Mouse (Mus musculus): ENCODE data around the gene Dnase2a. TPM values are rescaled to one million over a fixed set of nuclear protein-coding genes. Genes with fewer than 3 reads are reported as not detected.

The Dnase2a gene
- polyA plus RNA-seq, 1 experiment: 23.8 TPM

DNA sequence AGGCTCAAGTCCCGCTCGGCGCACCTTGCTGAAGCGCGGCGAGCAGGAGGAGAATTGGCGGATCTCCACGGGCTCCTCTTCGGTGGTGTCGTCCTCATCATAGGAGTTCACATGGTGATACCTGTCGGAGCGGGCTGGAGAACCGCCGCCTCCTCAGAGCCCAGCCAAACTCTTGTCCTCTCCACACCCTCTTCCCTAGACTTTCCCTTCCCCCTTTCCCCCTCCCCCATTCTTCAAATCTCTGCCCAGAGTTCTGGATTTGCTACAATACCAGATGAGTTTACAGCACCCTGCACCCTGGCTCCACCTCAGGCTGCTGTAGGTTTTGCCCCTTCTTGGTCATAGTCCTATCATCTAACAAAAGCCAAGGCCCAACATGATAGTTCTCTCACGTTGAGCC is 10.3 kb downstream of the Dnase2a start:
- H3K36me3 ChIP-seq (ENCODE audit: control insufficient read depth, insufficient read depth, low read length): no peaks in the 10 kb centered on the region
- peaks cover 1% of the 10 kb centered on the region for H3K4me1 ChIP-seq (replicated peaks; ENCODE audit: control insufficient read depth, insufficient read depth, low read length)
- H3K27ac ChIP-seq (ENCODE audit: control insufficient read depth, insufficient read depth, low read length): no peak overlapping the region
- WGBS: 97% methylated on average over 15 of the region's 15 CpGs
- no peaks in the 10 kb centered on the region; the same call in 1 of the 2 replicates for H3K27me3 ChIP-seq (ENCODE audit: control insufficient read depth, insufficient read depth, low read length)
- TF ChIP-seq CTCF (IDR thresholded peaks at IDR 0.05; ENCODE audit: borderline replicate concordance, control insufficient read depth, extremely low read depth, insufficient read depth, low read length, poor library complexity): no peak
- no peak for TF ChIP-seq POLR2A (IDR thresholded peaks at IDR 0.05; ENCODE audit: control insufficient read depth, extremely low read depth, insufficient read depth, low read length, poor library complexity)
- H3K4me3 ChIP-seq (ENCODE audit: control insufficient read depth, insufficient read depth, low read length): no peak overlapping the region
- DNase-seq: no peak

GRCm38 (mm10) chr8:84921596-84921995 is 13.2 kb downstream of the Dnase2a start:
- H3K27ac ChIP-seq (ENCODE audit: control insufficient read depth, insufficient read depth, low read length): no peak overlapping the region
- no peaks in the 10 kb centered on the region; the same call in 1 of the 2 replicates for H3K27me3 ChIP-seq (ENCODE audit: control insufficient read depth, insufficient read depth, low read length)
- 0 out of 2 replicates have a peak, but pooled peaks cover 2% of the 10 kb centered on the region for H3K4me1 ChIP-seq (replicated peaks; ENCODE audit: control insufficient read depth, insufficient read depth, low read length)
- WGBS: 96% methylated on average over 2 of the region's 2 CpGs
- H3K36me3 ChIP-seq (ENCODE audit: control insufficient read depth, insufficient read depth, low read length): no peaks in the 10 kb centered on the region
- TF ChIP-seq POLR2A (IDR thresholded peaks at IDR 0.05; ENCODE audit: control insufficient read depth, extremely low read depth, insufficient read depth, low read length, poor library complexity) (no peak), CTCF (IDR thresholded peaks at IDR 0.05; ENCODE audit: borderline replicate concordance, control insufficient read depth, extremely low read depth, insufficient read depth, low read length, poor library complexity) (no peak)
- no peak for DNase-seq
- no peak overlapping the region for H3K4me3 ChIP-seq (ENCODE audit: control insufficient read depth, insufficient read depth, low read length)

DNA sequence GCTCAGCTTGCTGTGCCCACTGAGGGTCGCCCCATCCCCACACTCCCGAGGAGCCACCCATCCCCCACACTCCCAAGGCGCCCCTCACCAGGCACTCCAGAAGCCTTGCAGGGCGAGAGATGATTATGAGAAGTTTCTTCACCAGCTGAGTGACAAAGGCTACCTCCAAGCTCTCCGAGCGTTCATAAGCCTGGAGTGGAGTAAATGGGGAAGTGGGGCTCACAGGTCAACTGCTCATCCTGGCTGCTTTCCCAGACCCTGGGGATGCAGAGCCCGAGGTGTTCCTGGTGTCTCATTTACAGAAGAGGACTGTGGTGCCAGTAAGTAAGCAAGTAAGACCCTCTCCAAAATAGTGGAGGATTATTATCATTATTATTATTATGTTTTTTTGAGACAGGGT is 17.2 kb downstream of the Dnase2a start:
- DNase-seq: no peak
- Histone ChIP-seq H3K4me1 (replicated peaks; ENCODE audit: control insufficient read depth, insufficient read depth, low read length) (0 out of 2 replicates have a peak, but pooled peaks cover 2% of the 10 kb centered on the region), H3K36me3 (ENCODE audit: control insufficient read depth, insufficient read depth, low read length) (no peaks in the 10 kb centered on the region), H3K27me3 (ENCODE audit: control insufficient read depth, insufficient read depth, low read length) (peaks cover 3% of the 10 kb centered on the region; the same call in 1 of the 2 replicates), H3K27ac (ENCODE audit: control insufficient read depth, insufficient read depth, low read length) (no peak overlapping the region), H3K4me3 (ENCODE audit: control insufficient read depth, insufficient read depth, low read length) (no peak overlapping the region)
- TF ChIP-seq CTCF (IDR thresholded peaks at IDR 0.05; ENCODE audit: borderline replicate concordance, control insufficient read depth, extremely low read depth, insufficient read depth, low read length, poor library complexity) (no peak), POLR2A (IDR thresholded peaks at IDR 0.05; ENCODE audit: control insufficient read depth, extremely low read depth, insufficient read depth, low read length, poor library complexity) (no peak)
- WGBS: 44% methylated on average over 7 of the region's 7 CpGs

DNA sequence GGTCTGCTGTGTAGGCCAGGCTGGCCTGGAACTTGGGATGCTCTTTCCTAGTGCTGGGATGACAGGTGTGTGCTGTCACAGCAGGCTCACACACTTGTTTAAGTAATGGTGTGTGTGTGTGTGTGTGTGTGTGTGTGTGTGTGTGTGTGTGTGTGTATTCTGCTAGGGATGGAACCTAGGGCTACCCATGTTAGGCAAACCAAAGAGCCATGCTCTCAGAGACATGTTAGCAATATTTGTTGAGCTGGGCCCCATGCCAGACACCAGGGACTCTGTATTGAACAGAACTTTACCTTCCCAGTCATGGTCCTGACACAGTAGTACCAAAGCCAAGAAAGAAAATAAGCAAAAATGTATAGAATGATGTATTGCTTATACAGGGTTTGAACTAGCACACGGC is 19.2 kb downstream of the Dnase2a start:
- H3K36me3 ChIP-seq (ENCODE audit: control insufficient read depth, insufficient read depth, low read length): no peaks in the 10 kb centered on the region
- DNase-seq: no peak
- no peak for TF ChIP-seq CTCF (IDR thresholded peaks at IDR 0.05; ENCODE audit: borderline replicate concordance, control insufficient read depth, extremely low read depth, insufficient read depth, low read length, poor library complexity)
- no peak for TF ChIP-seq POLR2A (IDR thresholded peaks at IDR 0.05; ENCODE audit: control insufficient read depth, extremely low read depth, insufficient read depth, low read length, poor library complexity)
- H3K4me3 ChIP-seq (ENCODE audit: control insufficient read depth, insufficient read depth, low read length): no peak overlapping the region
- 74% methylated on average over 1 of the region's 1 CpGs for WGBS
- H3K27me3 ChIP-seq (ENCODE audit: control insufficient read depth, insufficient read depth, low read length): peaks cover 3% of the 10 kb centered on the region; the same call in 1 of the 2 replicates
- H3K4me1 ChIP-seq (replicated peaks; ENCODE audit: control insufficient read depth, insufficient read depth, low read length): 0 out of 2 replicates have a peak, but pooled peaks cover 2% of the 10 kb centered on the region
- no peak overlapping the region for H3K27ac ChIP-seq (ENCODE audit: control insufficient read depth, insufficient read depth, low read length)

DNA sequence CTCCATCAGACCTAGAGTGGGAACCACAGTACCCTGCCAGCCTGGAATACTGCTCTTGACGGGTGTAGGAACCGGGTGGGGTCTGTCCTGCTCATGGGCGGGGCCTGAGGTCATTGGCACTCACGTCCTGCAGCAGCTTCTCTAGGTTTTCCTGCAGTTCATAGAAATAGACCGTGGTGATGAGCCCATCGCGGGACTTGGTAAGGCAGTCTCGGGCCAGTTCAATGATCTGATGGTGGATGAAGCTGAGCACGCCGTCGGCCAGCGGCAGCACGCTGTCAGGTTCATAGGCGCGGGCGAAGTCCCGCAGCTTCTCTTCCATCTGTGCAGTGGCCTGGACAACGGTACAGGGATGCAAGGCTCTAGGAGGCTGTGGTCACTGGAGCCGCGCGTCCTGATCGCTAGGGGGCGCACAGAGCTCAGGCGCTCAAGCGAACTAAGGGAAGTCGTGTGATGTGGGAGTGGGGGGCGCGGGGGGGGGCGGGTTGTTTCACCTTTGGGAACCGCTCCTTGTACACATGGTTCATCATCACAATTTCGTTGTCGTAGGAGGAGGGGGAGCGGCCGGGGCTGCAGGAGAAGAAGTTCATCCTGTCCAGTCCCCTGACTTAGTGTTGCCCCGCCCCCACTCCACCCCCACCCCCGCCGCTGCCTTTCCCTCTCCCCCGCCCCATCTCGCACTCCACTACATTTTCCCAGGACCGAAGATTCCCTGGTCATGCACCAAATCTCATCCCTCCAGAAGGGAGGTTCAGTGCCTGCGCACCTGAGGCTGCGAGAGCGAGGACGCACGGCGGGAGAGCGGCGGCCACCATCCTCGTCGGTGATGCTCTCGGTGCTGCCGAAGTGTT is 20.3 kb downstream of the Dnase2a start:
- DNase-seq: peak; percentile 58
- Histone ChIP-seq H3K36me3 (ENCODE audit: control insufficient read depth, insufficient read depth, low read length) (no peaks in the 10 kb centered on the region), H3K4me1 (replicated peaks; ENCODE audit: control insufficient read depth, insufficient read depth, low read length) (0 out of 2 replicates have a peak, but pooled peaks cover 2% of the 10 kb centered on the region), H3K4me3 (ENCODE audit: control insufficient read depth, insufficient read depth, low read length) (no peak overlapping the region), H3K27me3 (ENCODE audit: control insufficient read depth, insufficient read depth, low read length) (peaks cover 3% of the 10 kb centered on the region; the same call in 1 of the 2 replicates), H3K27ac (ENCODE audit: control insufficient read depth, insufficient read depth, low read length) (no peak overlapping the region)
- TF ChIP-seq CTCF (IDR thresholded peaks at IDR 0.05; ENCODE audit: borderline replicate concordance, control insufficient read depth, extremely low read depth, insufficient read depth, low read length, poor library complexity) (peak; percentile 73; the same call in 1 of the 2 replicates), POLR2A (IDR thresholded peaks at IDR 0.05; ENCODE audit: control insufficient read depth, extremely low read depth, insufficient read depth, low read length, poor library complexity) (no peak)
- 10% methylated on average over 48 of the region's 52 CpGs for WGBS

DNA sequence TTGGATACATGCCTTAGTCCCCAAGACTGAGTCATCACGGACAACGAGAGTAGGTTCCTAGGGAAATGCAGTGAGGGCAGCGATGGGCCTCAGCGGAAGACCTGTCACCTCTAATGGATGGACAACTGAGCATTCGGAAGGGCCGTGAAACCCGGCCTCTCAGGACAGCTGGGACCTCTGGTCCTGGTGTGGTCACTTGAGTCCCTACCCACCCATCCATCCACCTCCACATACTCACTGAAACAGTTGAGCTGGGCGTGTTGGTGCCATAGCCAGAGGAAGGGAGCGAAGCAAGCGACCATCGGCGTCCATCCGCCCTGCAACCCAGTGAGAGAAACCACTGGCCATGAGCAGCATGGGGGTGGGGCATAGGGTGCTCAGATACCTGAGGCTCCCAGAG is 22.2 kb downstream of the Dnase2a start:
- DNase-seq: no peak
- Histone ChIP-seq H3K4me3 (ENCODE audit: control insufficient read depth, insufficient read depth, low read length) (no peak overlapping the region), H3K36me3 (ENCODE audit: control insufficient read depth, insufficient read depth, low read length) (no peaks in the 10 kb centered on the region), H3K27ac (ENCODE audit: control insufficient read depth, insufficient read depth, low read length) (no peak overlapping the region), H3K4me1 (replicated peaks; ENCODE audit: control insufficient read depth, insufficient read depth, low read length) (no peaks in the 10 kb centered on the region), H3K27me3 (ENCODE audit: control insufficient read depth, insufficient read depth, low read length) (peaks cover 15% of the 10 kb centered on the region)
- WGBS: 90% methylated on average over 13 of the region's 13 CpGs
- TF ChIP-seq POLR2A (IDR thresholded peaks at IDR 0.05; ENCODE audit: control insufficient read depth, extremely low read depth, insufficient read depth, low read length, poor library complexity) (no peak), CTCF (IDR thresholded peaks at IDR 0.05; ENCODE audit: borderline replicate concordance, control insufficient read depth, extremely low read depth, insufficient read depth, low read length, poor library complexity) (no peak)
